Mouse (Mus musculus) natural killer cell, adult 2 months (primary cell): ENCODE data around the gene Pdcl2.

ENCODE experiments used
- DNase-seq, 2 experiments: peaks; one replicate each; pipeline ENCODE4 v3.0.0; 2022; ENCODE audit warnings: low spot score in 2 of 2

Gene Pdcl2

GRCm38 (mm10) chr5:76330953-76331352 is at the start of gene Pdcl2:
TSS of gene Pdcl2 (minus strand) at chr5:76331156.
- no peak for DNase-seq

GRCm38 (mm10) chr5:76379216-76379615 is 48.3 kb upstream of the Pdcl2 start:
- no peak for DNase-seq

GRCm38 (mm10) chr5:76369215-76369840 is 38.4 kb upstream of the Pdcl2 start:
- no peak for DNase-seq

- no peak for DNase-seq
These were observed 34.5 kb upstream of the Pdcl2 start for GRCm38 (mm10) chr5:76365406-76365805.

- DNase-seq, result no peak
These were observed 32.6 kb upstream of the Pdcl2 start, which contains the start of gene Nmu for GRCm38 (mm10) chr5:76363453-76364104. TSS of gene Nmu (minus strand) at chr5:76363788.

GRCm38 (mm10) chr5:76360786-76361185 is 29.8 kb upstream of the Pdcl2 start:
- DNase-seq, result no peak

GRCm38 (mm10) chr5:76360057-76360456 is 29.1 kb upstream of the Pdcl2 start:
- no peak for DNase-seq

- DNase-seq, result no peak
These were observed 21.1 kb upstream of the Pdcl2 start for GRCm38 (mm10) chr5:76351953-76352611.

- DNase-seq, result no peak
These were observed 20.6 kb upstream of the Pdcl2 start for GRCm38 (mm10) chr5:76351537-76351936.

- no peak for DNase-seq
These were observed 15.2 kb upstream of the Pdcl2 start for GRCm38 (mm10) chr5:76346137-76346536.

- DNase-seq, result no peak
These were observed 10.0 kb upstream of the Pdcl2 start for GRCm38 (mm10) chr5:76340931-76341330.

GRCm38 (mm10) chr5:76337100-76337499 is 6.1 kb upstream of the Pdcl2 start:
- no peak for DNase-seq

GRCm38 (mm10) chr5:76333833-76334232 is 2.9 kb upstream of the Pdcl2 start:
- DNase-seq, result peak in 1 of 2 experiments; percentile 1

- no peak for DNase-seq
These were observed 3.7 kb downstream of the Pdcl2 start for GRCm38 (mm10) chr5:76327296-76327695.

- no peak for DNase-seq
These were observed 5.8 kb downstream of the Pdcl2 start for GRCm38 (mm10) chr5:76325113-76325512.

- DNase-seq, result no peak
These were observed 9.4 kb downstream of the Pdcl2 start for GRCm38 (mm10) chr5:76321249-76322196.

GRCm38 (mm10) chr5:76308206-76308605 is 22.8 kb downstream of the Pdcl2 start:
- no peak for DNase-seq

GRCm38 (mm10) chr5:76306261-76306660 is 24.7 kb downstream of the Pdcl2 start:
- DNase-seq, result no peak

- no peak for DNase-seq
These were observed 25.3 kb downstream of the Pdcl2 start for GRCm38 (mm10) chr5:76305616-76306015.

- peak; percentile 71 to 82 for DNase-seq
These were observed 26.3 kb downstream of the Pdcl2 start, which contains the start of gene Clock for GRCm38 (mm10) chr5:76304452-76305341. TSS of gene Clock (minus strand) at chr5:76304792.
